Mouse (Mus musculus) brain, embryonic 14.5 days (tissue): Measurements from ENCODE around the gene Osr1. TPM values are rescaled to one million over a fixed set of nuclear protein-coding genes. Genes with fewer than 3 reads are reported as not detected.
A peak's percentile ranks its signal among the peaks of the same experiment; 100 is the strongest.

Experiments used
- DNase-seq: peaks from one replicate; pipeline ENCODE4 v3.0.0-alpha.2; 2011; ENCODE audit warnings: low read depth
- CTCF ChIP-seq: fragments of 200-500 bp; IDR thresholded peaks from 2 replicates; pipeline ENCODE4 v1.5.1; 2012; ENCODE audit warnings: inconsistent platforms, mild to moderate bottlenecking, moderate library complexity, borderline replicate concordance; ENCODE audit not compliant: insufficient read depth, insufficient read length; ENCODE audit errors: extremely low read depth
- POLR2A ChIP-seq: fragments of 200-500 bp; IDR thresholded peaks from 2 replicates; pipeline ENCODE4 v1.6.1; 2012; ENCODE audit warnings: mild to moderate bottlenecking, inconsistent platforms, borderline replicate concordance; ENCODE audit not compliant: poor library complexity, insufficient read depth, insufficient read length, severe bottlenecking; ENCODE audit errors: extremely low read depth
- polyA plus RNA-seq: library from polyadenylated mRNA; depleted of rRNA; stranded (reverse); fragments of >200 nt; gene quantifications from 2 replicates; pipeline ENCODE4 v1.2.3, GENCODE M21; 2012

The Osr1 gene
- polyA plus RNA-seq, 1 experiment: 14.3 TPM

DNA sequence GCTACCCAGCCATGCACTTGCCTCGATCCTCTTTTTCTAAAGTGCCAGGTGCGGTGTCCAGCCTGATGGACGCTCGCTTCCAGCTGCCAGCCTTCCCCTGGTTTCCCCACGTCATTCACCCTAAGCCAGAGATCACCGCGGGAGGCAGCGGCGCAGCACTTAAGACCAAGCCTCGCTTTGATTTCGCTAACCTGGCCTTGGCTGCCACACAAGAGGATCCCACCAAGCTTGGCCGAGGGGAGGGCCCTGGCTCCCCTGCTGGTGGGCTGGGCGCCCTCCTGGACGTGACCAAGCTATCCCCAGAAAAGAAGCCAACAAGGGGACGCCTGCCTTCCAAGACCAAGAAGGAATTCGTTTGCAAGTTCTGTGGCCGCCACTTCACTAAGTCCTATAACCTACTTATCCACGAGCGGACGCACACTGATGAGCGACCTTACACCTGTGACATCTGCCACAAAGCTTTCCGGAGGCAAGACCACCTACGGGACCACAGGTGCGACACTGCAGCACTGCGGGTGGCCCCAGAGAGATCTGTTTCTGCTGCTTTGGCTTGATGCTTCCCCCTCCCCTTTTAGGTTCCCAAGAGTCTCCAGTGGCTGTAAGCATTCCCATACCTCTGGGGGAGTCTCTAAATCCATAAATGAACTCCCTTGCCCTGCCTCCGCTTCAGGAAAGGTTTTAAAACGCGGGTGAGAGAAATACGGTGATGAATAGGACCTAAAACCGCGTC is 9.6 kb downstream of the Osr1 start:
- TF ChIP-seq CTCF (no peak), POLR2A (no peak)
- DNase-seq: peak; percentile 39

DNA sequence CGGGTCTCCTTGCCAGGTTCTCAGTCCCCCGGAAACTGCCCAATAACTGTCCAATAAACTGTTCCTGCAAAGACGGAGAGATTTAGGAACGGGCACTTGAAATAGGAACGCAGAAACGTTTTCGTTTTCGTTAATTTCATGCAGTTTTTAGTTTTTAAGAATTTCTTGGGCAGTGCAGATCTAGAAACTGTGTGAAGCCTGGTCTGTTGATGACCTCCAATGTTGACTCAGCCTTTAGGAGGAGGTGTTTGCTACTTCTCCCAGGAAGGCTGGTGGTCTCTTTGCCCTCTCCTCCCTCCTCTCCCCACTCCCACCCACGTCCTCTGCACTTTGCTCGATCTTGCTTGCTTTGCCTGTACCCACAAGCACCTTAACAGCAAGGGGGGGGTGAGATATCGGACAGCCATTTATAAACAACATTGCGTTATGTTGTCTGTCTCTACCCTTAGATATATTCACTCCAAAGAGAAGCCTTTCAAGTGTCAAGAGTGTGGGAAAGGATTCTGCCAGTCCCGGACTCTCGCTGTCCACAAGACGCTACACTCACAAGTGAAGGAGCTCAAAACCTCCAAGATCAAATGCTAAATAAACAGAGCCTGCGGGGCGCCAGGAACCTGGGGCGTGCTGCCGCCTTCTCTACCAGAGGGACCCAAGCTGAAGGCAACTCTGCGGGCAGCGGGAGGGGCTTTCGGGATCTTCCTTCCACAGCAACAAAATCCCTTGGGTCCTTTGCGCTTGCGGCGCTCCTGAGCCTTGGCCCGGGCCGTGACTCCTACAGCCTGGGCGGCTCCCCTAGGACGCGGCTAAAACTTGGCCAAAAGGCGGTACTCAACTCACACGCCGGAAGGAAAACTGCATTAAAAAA is 10.4 kb downstream of the Osr1 start:
- TF ChIP-seq POLR2A: no peak
- TF ChIP-seq CTCF: no peak
- peak; percentile 39 for DNase-seq

DNA sequence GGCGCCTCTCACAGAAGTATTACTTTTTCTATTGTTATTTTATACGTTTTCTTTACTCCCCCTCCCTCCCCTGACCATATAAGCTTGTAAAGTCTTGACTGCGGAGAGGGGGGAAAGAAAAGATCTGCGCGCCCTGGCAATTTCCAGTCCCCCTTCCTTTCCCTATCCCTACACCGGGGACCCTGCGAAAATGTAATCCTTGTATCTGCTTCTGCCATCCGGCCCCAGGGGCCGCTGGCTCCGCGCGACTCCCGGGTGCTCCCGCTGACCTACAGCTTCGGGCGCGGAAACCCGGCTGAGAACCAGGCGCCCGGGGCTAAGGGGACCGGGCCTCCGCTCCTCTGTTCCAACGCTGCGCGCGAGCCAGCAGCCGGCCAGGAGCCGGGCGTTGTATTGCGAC is 11.1 kb downstream of the Osr1 start:
- peak; percentile 29 for DNase-seq
- TF ChIP-seq CTCF (no peak), POLR2A (no peak)

DNA sequence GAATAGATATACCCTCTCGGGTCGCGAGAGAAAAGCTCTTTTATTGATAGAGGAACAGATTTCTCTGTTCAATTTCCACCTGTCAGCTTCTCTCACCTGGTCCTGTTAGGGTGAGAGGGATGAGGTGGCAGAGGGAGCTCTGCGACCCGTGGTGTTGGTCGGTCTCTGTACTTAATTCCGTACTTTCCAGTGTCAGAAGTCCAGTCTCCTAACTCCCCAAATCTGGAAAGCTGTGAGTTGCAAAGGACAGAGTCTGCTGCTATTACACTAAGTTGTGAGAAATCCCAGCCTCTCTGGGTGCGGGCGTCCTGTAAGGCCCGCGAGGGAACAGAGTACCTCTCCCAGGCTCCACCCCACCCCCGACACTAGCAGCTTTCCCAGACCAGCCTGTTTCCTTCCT is 11.6 kb downstream of the Osr1 start:
- TF ChIP-seq CTCF: no peak
- TF ChIP-seq POLR2A: no peak

DNA sequence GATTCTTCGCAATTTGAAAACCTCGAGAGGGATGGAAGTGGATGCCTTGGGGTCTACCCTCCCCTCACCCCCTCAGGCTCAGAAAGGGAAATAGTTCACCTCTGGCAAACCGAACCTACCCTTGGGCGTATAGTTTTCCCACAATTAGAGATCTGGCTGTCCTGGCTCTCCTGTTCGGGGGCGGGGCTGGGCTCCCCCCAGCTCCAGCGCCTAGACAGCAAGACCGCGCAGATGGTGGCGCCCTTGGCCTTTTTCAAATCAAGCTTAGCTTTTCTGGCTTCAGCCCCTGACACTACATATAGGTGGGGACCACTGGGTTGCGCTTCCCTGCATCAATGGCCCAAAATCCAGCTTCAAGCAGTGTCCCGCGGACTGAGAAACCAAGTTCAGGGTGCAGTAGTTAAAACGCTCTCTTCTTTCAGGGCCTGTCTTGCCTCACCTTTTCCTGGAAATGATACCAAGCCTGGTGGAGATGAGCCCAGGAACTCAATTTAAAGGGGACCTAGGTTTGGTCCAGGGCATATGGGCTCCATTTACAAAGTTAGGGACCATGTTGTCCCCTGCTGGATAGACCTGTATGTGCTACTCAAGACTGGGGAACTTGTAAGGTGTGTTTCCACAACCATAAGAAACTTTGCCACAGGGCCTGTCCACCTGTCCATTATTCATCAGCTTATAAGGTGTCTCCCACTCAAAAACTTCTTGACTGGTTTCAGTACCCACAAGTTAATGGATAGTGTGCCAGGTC is 12.5 kb downstream of the Osr1 start:
- TF ChIP-seq POLR2A: no peak
- no peak for TF ChIP-seq CTCF
- DNase-seq: no peak

More for the DNA sequence above, 11.6 kb downstream of the Osr1 start:
- no peak for DNase-seq

DNA sequence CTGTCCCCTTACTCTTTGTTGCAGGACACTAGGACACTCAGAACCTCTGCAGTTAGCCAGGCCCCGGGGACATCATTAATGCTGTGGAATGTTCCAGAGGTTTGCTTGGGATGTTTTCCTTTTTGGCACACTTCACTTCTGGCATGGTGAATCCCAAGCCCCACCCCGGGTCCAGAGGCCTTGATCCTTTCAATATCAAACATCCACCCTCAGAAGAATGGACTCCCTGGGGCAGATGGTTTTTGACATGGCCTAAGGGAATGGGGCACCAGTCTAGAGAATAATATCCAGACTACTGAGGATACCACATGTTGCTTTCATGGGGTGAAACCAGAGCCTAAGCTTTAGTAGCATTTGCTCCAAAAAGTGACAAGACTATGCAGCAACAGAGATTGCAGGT is 13.5 kb downstream of the Osr1 start:
- TF ChIP-seq POLR2A (no peak), CTCF (no peak)

DNA sequence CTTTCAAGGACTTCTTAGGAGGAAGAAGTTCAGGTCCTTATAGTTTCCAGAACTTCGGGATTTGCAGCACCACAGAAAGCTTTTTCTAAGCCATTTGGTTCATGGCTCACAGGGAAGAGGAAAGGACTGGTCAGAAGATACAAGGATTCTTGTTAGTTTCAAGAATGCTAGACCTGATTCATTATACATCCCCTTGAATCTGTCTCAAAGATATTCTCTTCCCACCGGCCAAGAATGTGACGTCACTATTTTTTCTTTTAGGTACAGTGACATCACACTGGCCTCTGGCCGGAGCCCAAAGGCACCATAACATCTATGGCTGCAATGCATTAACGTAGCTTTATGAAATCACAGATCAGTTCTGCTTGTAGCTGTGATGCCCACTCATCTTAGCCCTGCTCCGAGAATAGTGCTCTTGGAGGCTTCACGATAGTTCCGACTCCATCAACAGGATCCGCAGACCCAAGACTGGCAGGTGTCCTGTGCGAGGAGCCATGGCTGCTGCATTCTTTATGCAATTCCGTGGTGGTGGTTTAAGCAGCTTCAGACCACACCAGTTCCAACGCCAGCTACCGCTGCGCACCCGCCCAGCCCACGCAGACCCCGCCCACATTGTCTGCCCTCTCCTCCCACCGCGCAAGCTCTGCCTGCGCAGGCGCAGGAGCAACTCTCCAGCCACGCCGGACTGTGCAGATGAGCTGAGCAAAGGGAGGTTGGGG is 14.6 kb downstream of the Osr1 start:
- TF ChIP-seq CTCF: no peak
- peak; percentile 11; the same call in 1 of the 2 replicates for TF ChIP-seq POLR2A
- peak; percentile 93 for DNase-seq

More for the DNA sequence above, 13.5 kb downstream of the Osr1 start:
- DNase-seq: no peak

DNA sequence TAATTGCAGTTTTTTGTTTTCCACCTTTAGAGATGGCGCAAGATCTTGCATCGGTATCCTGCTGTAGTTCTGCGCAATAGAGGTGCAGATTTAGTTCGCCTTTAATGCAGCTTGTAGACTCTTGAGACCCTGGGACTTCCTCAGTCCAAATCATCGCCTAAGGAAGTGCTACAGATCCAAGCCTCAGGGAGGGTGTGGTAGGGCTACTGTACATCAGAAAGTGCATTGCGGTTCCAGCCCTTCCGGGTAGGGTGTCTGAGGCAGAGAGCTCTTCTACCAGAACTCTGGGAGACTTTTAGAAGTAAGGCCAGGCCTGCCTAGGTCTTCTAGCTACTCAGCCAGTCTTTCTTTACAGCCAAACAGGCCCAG is 15.2 kb downstream of the Osr1 start:
- TF ChIP-seq CTCF (no peak), POLR2A (no peak)
- no peak for DNase-seq

DNA sequence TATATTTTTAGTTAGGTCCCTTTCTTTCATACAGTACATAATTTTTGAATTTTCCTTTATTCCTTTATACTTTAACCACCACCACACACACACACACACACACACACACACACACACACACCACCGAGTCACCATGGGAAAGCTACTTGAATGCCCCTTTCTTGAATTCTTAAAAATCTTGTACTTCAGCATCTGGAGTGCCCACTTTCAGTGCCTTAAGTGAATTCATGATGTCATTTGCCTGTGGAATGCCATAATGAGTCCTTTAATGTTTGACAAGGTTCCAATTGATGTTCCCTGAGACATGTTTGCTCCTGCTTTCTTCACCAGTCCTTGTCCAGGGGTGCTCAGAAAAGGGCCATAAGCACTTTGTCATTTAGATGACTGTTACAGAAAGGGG is 17.8 kb downstream of the Osr1 start:
- TF ChIP-seq CTCF (no peak), POLR2A (no peak)

DNA sequence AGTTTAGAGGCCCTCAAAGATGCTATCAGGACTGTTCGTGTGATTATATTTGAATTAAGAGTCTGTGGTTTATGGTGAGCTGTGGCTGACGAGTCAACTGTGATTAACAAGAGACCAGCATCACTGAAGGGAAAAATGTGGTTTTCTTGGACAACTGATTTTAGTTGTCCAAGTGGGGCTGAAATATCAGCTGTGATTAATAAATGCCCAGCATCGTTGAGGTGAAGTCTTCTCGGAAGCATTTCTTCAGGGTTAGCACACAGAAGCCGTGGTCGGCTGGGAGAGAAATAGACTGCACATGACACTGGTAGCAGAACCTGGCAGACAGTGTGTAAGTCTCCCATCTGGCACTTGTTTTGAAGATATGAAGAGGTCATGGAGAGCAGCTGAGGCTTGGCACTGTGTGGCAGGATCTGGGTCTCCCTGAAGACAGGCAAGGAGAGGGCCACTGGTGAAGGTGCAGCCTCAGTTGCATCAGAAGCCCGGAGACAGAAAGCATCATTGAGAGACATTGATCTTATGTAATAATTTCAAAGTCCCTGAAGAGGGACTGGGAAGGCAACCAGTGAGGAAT is 19.7 kb downstream of the Osr1 start:
- DNase-seq: no peak
- TF ChIP-seq CTCF (no peak), POLR2A (no peak)

More for the DNA sequence above, 17.8 kb downstream of the Osr1 start:
- no peak for DNase-seq

DNA sequence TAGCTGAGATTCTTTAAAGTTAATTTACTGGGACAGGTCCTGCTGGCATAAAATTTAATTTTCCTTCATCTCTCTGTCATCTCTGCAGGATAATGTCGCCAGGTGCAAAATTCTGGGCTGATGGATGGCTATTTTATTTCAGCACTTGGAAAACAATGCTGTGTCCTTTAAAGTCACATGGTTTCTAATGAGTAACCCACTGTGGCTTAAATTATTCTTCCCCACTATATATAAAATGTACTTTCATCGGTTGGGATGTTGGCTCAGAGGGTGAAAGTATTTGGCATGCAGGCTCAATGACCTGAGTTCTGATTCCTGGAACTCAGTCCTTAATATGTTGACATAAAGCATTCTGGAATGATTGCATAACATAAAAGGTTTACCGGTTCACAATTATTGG is 21.2 kb downstream of the Osr1 start:
- TF ChIP-seq CTCF (no peak), POLR2A (no peak)
- DNase-seq: no peak
